Mouse (Mus musculus) testis, adult 2 months (tissue): ENCODE measurements around the gene Hdac9.

ENCODE experiments used
- CTCF ChIP-seq: fragments of 200-500 bp; IDR thresholded peaks from 2 replicates; pipeline ENCODE4 v1.5.1; 2012; ENCODE audit warnings: low read depth, mild to moderate bottlenecking, inconsistent platforms, low read length, moderate library complexity; ENCODE audit not compliant: control insufficient read depth, insufficient read depth, insufficient replicate concordance
- POLR2A ChIP-seq: fragments of 200-500 bp; IDR thresholded peaks from 2 replicates; pipeline ENCODE4 v1.6.1; 2012; ENCODE audit warnings: low read depth, mild to moderate bottlenecking, inconsistent platforms, low read length, moderate library complexity; ENCODE audit not compliant: control insufficient read depth

DNA sequence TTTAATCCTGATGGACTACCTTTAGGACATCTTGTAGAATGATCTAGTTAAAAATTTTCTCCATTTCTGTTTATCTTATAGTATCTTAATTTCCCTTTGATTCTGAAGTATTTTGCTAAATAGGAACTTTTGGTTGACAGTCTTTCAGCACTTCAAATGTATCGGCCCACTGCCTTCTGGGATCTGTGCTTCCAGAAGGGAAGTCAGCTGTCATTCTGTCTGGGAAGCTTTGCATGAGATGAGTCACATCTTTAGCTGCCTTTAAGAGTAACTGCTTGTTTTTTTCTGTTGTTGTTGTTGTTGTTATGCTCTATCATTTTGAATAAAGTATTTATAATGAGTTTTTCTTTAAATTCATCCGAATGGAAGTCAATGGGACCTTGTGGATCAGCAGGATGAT, 169.6 kb downstream of the Hdac9 start:
- TF ChIP-seq CTCF: no peak
- no peak for TF ChIP-seq POLR2A
